Mouse (Mus musculus): ENCODE data around the gene Prr29. TPM values are rescaled to one million over a fixed set of nuclear protein-coding genes. Genes with fewer than 3 reads are reported as not detected.

Gene Prr29
- not detected for polyA plus RNA-seq (2012; fragmentation: generic; extraction: Trizol)
- long read RNA-seq, experiment 1, result 0 reads
- long read RNA-seq, experiment 2, result 0 reads

GRCm38 (mm10) chr11:106365366-106365765, at the start of gene Prr29:
Prr29 (plus strand) TSS chr11:106365472.
- H3K4me3 ChIP-seq (ENCODE audit: insufficient read depth, poor library complexity, severe bottlenecking), result no peak within 1 kb of the TSS
- peaks cover 16% of the 10 kb centered on the region for H3K27me3 ChIP-seq (ENCODE audit: control insufficient read depth, insufficient read depth, insufficient read length)
- no peak within 1 kb of the TSS for H3ac ChIP-seq (ENCODE audit: control insufficient read depth, insufficient read length, low read depth)
- no peak for TF ChIP-seq CTCF (IDR thresholded peaks at IDR 0.05; ENCODE audit: control insufficient read depth, insufficient read depth, insufficient read length)
- TF ChIP-seq CEBPB (IDR thresholded peaks at IDR 0.05; ENCODE audit: low read depth), result no peak
- TF ChIP-seq MAX (IDR thresholded peaks at IDR 0.05), result no peak
- no peak for TF ChIP-seq MYOG (IDR thresholded peaks at IDR 0.05; ENCODE audit: control insufficient read depth, extremely low read depth, insufficient read length)
- no peak for TF ChIP-seq MYOD1 (IDR thresholded peaks at IDR 0.05; ENCODE audit: control insufficient read depth, insufficient read length, low read depth)
- no peak for TF ChIP-seq FOSL1 (IDR thresholded peaks at IDR 0.05; ENCODE audit: insufficient read depth, low read length, poor library complexity, severe bottlenecking)
- no peak for TF ChIP-seq USF1 (IDR thresholded peaks at IDR 0.05; ENCODE audit: low read depth)
- no peaks in the 10 kb centered on the region for H3K36me3 ChIP-seq (ENCODE audit: control insufficient read depth, insufficient read depth)
- no peaks in the 10 kb centered on the region for H3K79me2 ChIP-seq (ENCODE audit: control insufficient read depth, insufficient read depth)
- H3K79me3 ChIP-seq (ENCODE audit: low read depth), result no peaks in the 10 kb centered on the region

- no peak overlapping the region for H3K4me3 ChIP-seq (ENCODE audit: insufficient read depth, poor library complexity, severe bottlenecking)
- H3K79me3 ChIP-seq (ENCODE audit: low read depth), result no peaks in the 10 kb centered on the region
- no peaks in the 10 kb centered on the region for H3K36me3 ChIP-seq (ENCODE audit: control insufficient read depth, insufficient read depth)
- H3K27me3 ChIP-seq (ENCODE audit: control insufficient read depth, insufficient read depth, insufficient read length), result peaks cover 71% of the 10 kb centered on the region
- no peak overlapping the region for H3ac ChIP-seq (ENCODE audit: control insufficient read depth, insufficient read length, low read depth)
- no peaks in the 10 kb centered on the region for H3K79me2 ChIP-seq (ENCODE audit: control insufficient read depth, insufficient read depth)
- TF ChIP-seq MYOG (IDR thresholded peaks at IDR 0.05; ENCODE audit: control insufficient read depth, extremely low read depth, insufficient read length) (no peak), CEBPB (IDR thresholded peaks at IDR 0.05; ENCODE audit: low read depth) (no peak), USF1 (IDR thresholded peaks at IDR 0.05; ENCODE audit: low read depth) (no peak), MYOD1 (IDR thresholded peaks at IDR 0.05; ENCODE audit: control insufficient read depth, insufficient read length, low read depth) (no peak)
Observed at GRCm38 (mm10) chr11:106316416-106316815, 48.9 kb upstream of the Prr29 start.

GRCm38 (mm10) chr11:106317801-106318200, 47.5 kb upstream of the Prr29 start:
- Histone ChIP-seq H3K4me3 (ENCODE audit: insufficient read depth, poor library complexity, severe bottlenecking) (no peak overlapping the region), H3K27me3 (ENCODE audit: control insufficient read depth, insufficient read depth, insufficient read length) (peaks cover 71% of the 10 kb centered on the region), H3K79me3 (ENCODE audit: low read depth) (no peaks in the 10 kb centered on the region), H3K36me3 (ENCODE audit: control insufficient read depth, insufficient read depth) (no peaks in the 10 kb centered on the region), H3ac (ENCODE audit: control insufficient read depth, insufficient read length, low read depth) (no peak overlapping the region), H3K79me2 (ENCODE audit: control insufficient read depth, insufficient read depth) (no peaks in the 10 kb centered on the region)
- TF ChIP-seq USF1 (IDR thresholded peaks at IDR 0.05; ENCODE audit: low read depth) (no peak), MAX (IDR thresholded peaks at IDR 0.05) (no peak), MYOG (IDR thresholded peaks at IDR 0.05; ENCODE audit: control insufficient read depth, extremely low read depth, insufficient read length) (no peak), MYOD1 (IDR thresholded peaks at IDR 0.05; ENCODE audit: control insufficient read depth, insufficient read length, low read depth) (no peak), FOSL1 (IDR thresholded peaks at IDR 0.05; ENCODE audit: insufficient read depth, low read length, poor library complexity, severe bottlenecking) (no peak), CEBPB (IDR thresholded peaks at IDR 0.05; ENCODE audit: low read depth) (no peak), CTCF (IDR thresholded peaks at IDR 0.05; ENCODE audit: control insufficient read depth, insufficient read depth, insufficient read length) (no peak)

- H3K27me3 ChIP-seq (ENCODE audit: control insufficient read depth, insufficient read depth, insufficient read length), result peaks cover 66% of the 10 kb centered on the region
- no peaks in the 10 kb centered on the region for H3K79me3 ChIP-seq (ENCODE audit: low read depth)
- no peak overlapping the region for H3K4me3 ChIP-seq (ENCODE audit: insufficient read depth, poor library complexity, severe bottlenecking)
- H3K36me3 ChIP-seq (ENCODE audit: control insufficient read depth, insufficient read depth), result no peaks in the 10 kb centered on the region
- TF ChIP-seq FOSL1 (IDR thresholded peaks at IDR 0.05; ENCODE audit: insufficient read depth, low read length, poor library complexity, severe bottlenecking) (no peak), MAX (IDR thresholded peaks at IDR 0.05) (no peak), CTCF (IDR thresholded peaks at IDR 0.05; ENCODE audit: control insufficient read depth, insufficient read depth, insufficient read length) (no peak), MYOD1 (IDR thresholded peaks at IDR 0.05; ENCODE audit: control insufficient read depth, insufficient read length, low read depth) (no peak), USF1 (IDR thresholded peaks at IDR 0.05; ENCODE audit: low read depth) (no peak), CEBPB (IDR thresholded peaks at IDR 0.05; ENCODE audit: low read depth) (no peak), MYOG (IDR thresholded peaks at IDR 0.05; ENCODE audit: control insufficient read depth, extremely low read depth, insufficient read length) (no peak)
- no peak overlapping the region for H3ac ChIP-seq (ENCODE audit: control insufficient read depth, insufficient read length, low read depth)
- H3K79me2 ChIP-seq (ENCODE audit: control insufficient read depth, insufficient read depth), result no peaks in the 10 kb centered on the region
Observed at GRCm38 (mm10) chr11:106318406-106319366, 46.6 kb upstream of the Prr29 start.

- Histone ChIP-seq H3K4me3 (ENCODE audit: insufficient read depth, poor library complexity, severe bottlenecking) (no peak overlapping the region), H3K36me3 (ENCODE audit: control insufficient read depth, insufficient read depth) (no peaks in the 10 kb centered on the region), H3K79me2 (ENCODE audit: control insufficient read depth, insufficient read depth) (no peaks in the 10 kb centered on the region), H3K27me3 (ENCODE audit: control insufficient read depth, insufficient read depth, insufficient read length) (peaks cover 37% of the 10 kb centered on the region), H3ac (ENCODE audit: control insufficient read depth, insufficient read length, low read depth) (no peak overlapping the region), H3K79me3 (ENCODE audit: low read depth) (no peaks in the 10 kb centered on the region)
- TF ChIP-seq MYOD1 (IDR thresholded peaks at IDR 0.05; ENCODE audit: control insufficient read depth, insufficient read length, low read depth) (no peak), USF1 (IDR thresholded peaks at IDR 0.05; ENCODE audit: low read depth) (peak; percentile 56)
Observed at GRCm38 (mm10) chr11:106324858-106325257, 40.4 kb upstream of the Prr29 start.
